In the genomic region with DNA sequence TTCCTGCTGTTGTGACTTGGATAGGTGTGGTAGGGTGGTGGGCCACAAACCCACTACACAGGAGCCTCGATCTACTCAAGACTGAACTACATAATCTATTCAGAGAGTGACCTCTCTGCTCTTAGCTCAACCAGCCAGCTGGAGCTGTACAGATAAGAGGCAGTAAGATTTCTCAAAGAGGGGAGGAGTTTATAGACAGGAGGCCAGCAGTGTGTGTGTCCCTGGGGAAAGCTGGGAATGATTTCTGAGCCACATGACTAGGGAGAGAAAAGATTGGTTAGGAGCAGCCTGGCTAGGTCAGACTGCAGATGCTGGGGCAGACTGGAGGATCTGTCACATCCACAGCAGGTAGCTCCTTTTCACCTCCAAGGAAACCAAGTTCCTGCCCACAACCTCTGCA, we compare ENCODE assay signal across 9 mouse cellular contexts.
DNase-seq lines count a peak whose midpoint lies in the region; ATAC-seq and TF ChIP-seq lines count a peak whose summit lies in the region.
"Had no signal": no experiment of that assay in that cellular context is flagged by ENCODE, and none has a peak within 500 bp of the region (broad histone marks: within the 10 kb centered on the region; RNA-seq: fewer than 3 reads in every experiment).

No protein-coding gene starts in this region.

- ATAC-seq in kidney, embryonic 14.5 days (ENCODE audit: low FRiP score, low TSS enrichment), result no peak
- ATAC-seq in hindbrain, postnatal 0 days, result no peak
- no peak for ATAC-seq in forebrain, embryonic 13.5 days

- no peak for TF ChIP-seq CTCF in brain, embryonic 14.5 days (IDR thresholded peaks at IDR 0.05; ENCODE audit: borderline replicate concordance, extremely low read depth, insufficient read depth, insufficient read length)
- TF ChIP-seq CTCF in hindbrain, postnatal 0 days (IDR thresholded peaks at IDR 0.05; ENCODE audit: low read depth), result no peak

- H3K4me3 ChIP-seq in kidney, embryonic 14.5 days (ENCODE audit: low read length), result no peak overlapping the region
- no peak overlapping the region for H3K4me3 ChIP-seq in hindbrain, postnatal 0 days (ENCODE audit: low read length)
- no peak overlapping the region for H3K4me3 ChIP-seq in forebrain, embryonic 13.5 days

- H3K9ac ChIP-seq in kidney, embryonic 14.5 days (ENCODE audit: low read depth, low read length), result no peak overlapping the region
- no peak overlapping the region for H3K9ac ChIP-seq in hindbrain, postnatal 0 days (replicated peaks; ENCODE audit: low read length)
- no peak overlapping the region for H3K9ac ChIP-seq in forebrain, embryonic 13.5 days

- H3K4me2 ChIP-seq in kidney, embryonic 14.5 days (replicated peaks; ENCODE audit: low read depth, low read length), result no peak overlapping the region
- no peak overlapping the region for H3K4me2 ChIP-seq in hindbrain, postnatal 0 days (ENCODE audit: low read depth, low read length)
- no peak overlapping the region for H3K4me2 ChIP-seq in forebrain, embryonic 13.5 days

- no peaks in the 10 kb centered on the region for H3K27me3 ChIP-seq in kidney, embryonic 14.5 days (ENCODE audit: control insufficient read depth, insufficient read depth, low read length)
- H3K27me3 ChIP-seq in hindbrain, postnatal 0 days (ENCODE audit: insufficient read depth, low read length), result no peaks in the 10 kb centered on the region
- no peaks in the 10 kb centered on the region for H3K27me3 ChIP-seq in forebrain, embryonic 13.5 days

- H3K36me3 ChIP-seq in kidney, embryonic 14.5 days (ENCODE audit: control insufficient read depth, insufficient read depth, low read length), result no peaks in the 10 kb centered on the region
- no peaks in the 10 kb centered on the region for H3K36me3 ChIP-seq in hindbrain, postnatal 0 days (ENCODE audit: insufficient read depth, low read length)
- H3K36me3 ChIP-seq in forebrain, embryonic 13.5 days (ENCODE audit: poor library complexity, severe bottlenecking), result no peaks in the 10 kb centered on the region
- H3K36me3 ChIP-seq: G1E had no signal

- H3K27ac ChIP-seq in kidney, embryonic 14.5 days (ENCODE audit: low read depth, low read length), result no peak overlapping the region
- no peak overlapping the region for H3K27ac ChIP-seq in hindbrain, postnatal 0 days
- H3K27ac ChIP-seq in forebrain, embryonic 13.5 days, result no peak overlapping the region; the same call in 1 of the 2 replicates

- intact Hi-C loops in heart, postnatal 14 days (cut with DNase I), result loop anchor here (2.0 kb wide), 1 partner anchor 41 kb away; no protein-coding TSS in a partner anchor

- no peaks in the 10 kb centered on the region for H3K9me3 ChIP-seq in kidney, embryonic 14.5 days (ENCODE audit: control insufficient read depth, low read length)
- H3K9me3 ChIP-seq in hindbrain, postnatal 0 days (ENCODE audit: low read length), result no peaks in the 10 kb centered on the region
- H3K9me3 ChIP-seq in forebrain, embryonic 13.5 days (replicated peaks), result no peaks in the 10 kb centered on the region
- H3K9me3 ChIP-seq: G1E had no signal

- peak; percentile 17 to 25 for DNase-seq in kidney, postnatal 36 days
- DNase-seq in brain, embryonic 14.5 days (ENCODE audit: low read depth), result peak; percentile 37
- peak; percentile 21 to 23 for DNase-seq in heart, postnatal 14 days
- peak; percentile 16 for DNase-seq in skeletal muscle tissue, adult 2 months (ENCODE audit: low read depth, low spot score)
- DNase-seq in hindbrain, postnatal 0 days (ENCODE audit: low spot score), result no peak
- no peak for DNase-seq in frontal cortex, postnatal 10 days (ENCODE audit: low spot score in 2 of 2)

- 52% methylated on average over 1 of the region's 1 CpGs for WGBS in kidney, embryonic 14.5 days
- WGBS in hindbrain, postnatal 0 days, result 42% methylated on average over 1 of the region's 1 CpGs
- WGBS in forebrain, embryonic 13.5 days, result 70% methylated on average over 1 of the region's 1 CpGs

- H3K4me1 ChIP-seq in kidney, embryonic 14.5 days (ENCODE audit: control insufficient read depth, insufficient read depth, low read length), result peaks cover 22% of the 10 kb centered on the region
- H3K4me1 ChIP-seq in hindbrain, postnatal 0 days (ENCODE audit: insufficient read depth, low read length), result peaks cover 28% of the 10 kb centered on the region; the same call in 1 of the 2 replicates
- peaks cover 45% of the 10 kb centered on the region for H3K4me1 ChIP-seq in forebrain, embryonic 13.5 days

- TF ChIP-seq POLR2A in brain, embryonic 14.5 days (IDR thresholded peaks at IDR 0.05; ENCODE audit: borderline replicate concordance, extremely low read depth, insufficient read depth, insufficient read length, poor library complexity, severe bottlenecking), result no peak

Comparison
In these comparisons a context has a peak if more than half of its experiments do, and no peak if none do; other contexts are left out.
1. DNase-seq: peak in kidney, postnatal 36 days (2 of 2), brain, embryonic 14.5 days (single experiment), heart, postnatal 14 days (2 of 2) and skeletal muscle tissue, adult 2 months (single experiment); none in hindbrain, postnatal 0 days (single experiment) and frontal cortex, postnatal 10 days (0 of 2).